Mouse (Mus musculus) myocyte (in vitro differentiated cells): ENCODE measurements around the gene Ralgps1.

Experiments
- CEBPB ChIP-seq: IDR thresholded peaks from 2 replicates; pipeline ENCODE4 v1.6.1; 2011; ENCODE audit warnings: mild to moderate bottlenecking, moderate library complexity; ENCODE audit not compliant: poor library complexity, insufficient read depth, severe bottlenecking
- E2F4 ChIP-seq: IDR thresholded peaks from one replicate; pipeline ENCODE4 v1.6.1; 2011; ENCODE audit warnings: mild to moderate bottlenecking, control low read depth, moderate library complexity; ENCODE audit not compliant: insufficient read depth
- MAX ChIP-seq: IDR thresholded peaks from one replicate; pipeline ENCODE4 v1.6.1; 2011; ENCODE audit warnings: low read depth, mild to moderate bottlenecking, control low read depth
- MYOD1 ChIP-seq, 3 experiments: IDR thresholded peaks; one replicate each; pipeline ENCODE4 v1.6.1; 2011; ENCODE audit warnings: control low read depth in 2 of 3, low read depth in 2 of 3, mild to moderate bottlenecking in 2 of 3, moderate library complexity in 1 of 3; ENCODE audit not compliant: insufficient read length in 2 of 3, control insufficient read depth in 1 of 3
- MYOG ChIP-seq, 3 experiments: IDR thresholded peaks; one replicate each; pipeline ENCODE4 v1.6.1; 2011; ENCODE audit warnings: control low read depth in 2 of 3, low read depth in 2 of 3, mild to moderate bottlenecking in 2 of 3; ENCODE audit not compliant: insufficient read length in 2 of 3, control insufficient read depth in 1 of 3, insufficient read depth in 1 of 3
- POLR2A ChIP-seq: IDR thresholded peaks from one replicate; pipeline ENCODE4 v1.6.1; 2011; ENCODE audit warnings: low read depth, mild to moderate bottlenecking, control low read depth, moderate library complexity; ENCODE audit not compliant: insufficient read length
- POLR2AphosphoS2 ChIP-seq: IDR thresholded peaks from one replicate; pipeline ENCODE4 v1.6.1; 2011; ENCODE audit warnings: low read depth, control low read depth; ENCODE audit not compliant: insufficient read length
- REST ChIP-seq: IDR thresholded peaks from one replicate; pipeline ENCODE4 v1.6.1; 2011; ENCODE audit warnings: mild to moderate bottlenecking, control low read depth, moderate library complexity; ENCODE audit not compliant: insufficient read depth, insufficient read length
- SRF ChIP-seq: IDR thresholded peaks from one replicate; pipeline ENCODE4 v1.6.1; 2011; ENCODE audit warnings: low read depth; ENCODE audit not compliant: control insufficient read depth, insufficient read length
- TCF12 ChIP-seq: IDR thresholded peaks from one replicate; pipeline ENCODE4 v1.6.1; 2011; ENCODE audit warnings: mild to moderate bottlenecking, control low read depth; ENCODE audit not compliant: poor library complexity, insufficient read depth, severe bottlenecking
- TCF3 ChIP-seq: IDR thresholded peaks from one replicate; pipeline ENCODE4 v1.6.1; 2011; ENCODE audit warnings: low read depth, control low read depth; ENCODE audit not compliant: insufficient read length
- USF1 ChIP-seq: IDR thresholded peaks from one replicate; pipeline ENCODE4 v1.6.1; 2011; ENCODE audit warnings: low read depth, mild to moderate bottlenecking, control low read depth, moderate library complexity

DNA sequence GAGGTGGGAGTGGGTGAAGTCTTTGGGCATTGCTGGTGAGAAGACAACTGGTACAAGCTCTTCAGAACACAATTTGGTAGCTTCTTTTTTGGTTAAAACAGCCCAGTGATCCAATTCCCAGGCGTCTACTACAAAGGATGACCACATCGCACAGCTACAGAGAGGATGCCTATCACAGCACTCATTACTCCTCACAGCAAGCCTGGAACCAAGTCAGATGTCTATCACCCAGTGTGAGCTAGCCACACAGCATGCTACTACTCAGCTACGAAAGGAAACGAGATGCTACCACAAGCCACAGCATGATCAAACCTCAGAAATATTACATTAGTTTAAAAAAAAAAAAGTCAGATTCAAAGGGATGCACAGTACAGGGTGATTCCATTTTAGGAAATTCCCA is 29.1 kb downstream of the Ralgps1 start:
- TF ChIP-seq TCF3: no peak
- TF ChIP-seq CEBPB: no peak
- TF ChIP-seq POLR2A: no peak
- TF ChIP-seq USF1: no peak
- no peak for TF ChIP-seq MYOG (IDR thresholded peaks at IDR 0.05; ENCODE audit: control insufficient read depth in 1 of 3, insufficient read depth in 1 of 3, insufficient read length in 2 of 3, low read depth in 2 of 3)
- TF ChIP-seq POLR2AphosphoS2: no peak
- no peak for TF ChIP-seq E2F4
- TF ChIP-seq MYOD1 (IDR thresholded peaks at IDR 0.05; ENCODE audit: control insufficient read depth in 1 of 3, insufficient read length in 2 of 3, low read depth in 2 of 3): no peak
- no peak for TF ChIP-seq REST
- no peak for TF ChIP-seq TCF12
- TF ChIP-seq SRF: no peak
- TF ChIP-seq MAX: no peak
